Mouse (Mus musculus) G1E (cell line): Measurements from ENCODE around the gene Fbxl8. TPM values are rescaled to one million over a fixed set of nuclear protein-coding genes. Genes with fewer than 3 reads are reported as not detected.
"Not testable (repeated sequence)": the region's sequence is repeated elsewhere in the genome, so short reads cannot be mapped to it uniquely, and the experiment has no call there.

Experiments used
- ATAC-seq: 2 replicates; pipeline ENCODE4 v1.8.0; 2016; ENCODE audit warnings: mild to moderate bottlenecking; ENCODE audit not compliant: insufficient number of reproducible peaks, poor library complexity, low FRiP score, severe bottlenecking; ENCODE audit errors: extremely low read depth
- DNase-seq: peaks from one replicate; pipeline ENCODE4 v3.0.0; 2012; ENCODE audit warnings: low spot score
- H3K27me3 ChIP-seq: 2 replicates; pipeline ENCODE4 v1.6.1; 2012; ENCODE audit warnings: mild to moderate bottlenecking, low read length, inconsistent platforms; ENCODE audit not compliant: insufficient read depth
- H3K36me3 ChIP-seq: replicated peaks from 2 replicates; pipeline ENCODE3; 2012; ENCODE audit warnings: mild to moderate bottlenecking, inconsistent platforms
- H3K4me1 ChIP-seq: 2 replicates; pipeline ENCODE4 v1.6.1; 2012; ENCODE audit warnings: low read depth, low read length, inconsistent platforms, mixed read lengths; ENCODE audit not compliant: insufficient read depth
- H3K4me3 ChIP-seq: 2 replicates; pipeline ENCODE4 v1.5.1; 2012; ENCODE audit warnings: low read depth, mild to moderate bottlenecking, inconsistent platforms, low read length, moderate library complexity, mixed read lengths
- H3K9me3 ChIP-seq: replicated peaks from 2 replicates; pipeline ENCODE4 v1.6.1; 2012; ENCODE audit warnings: inconsistent platforms
- CTCF ChIP-seq: IDR thresholded peaks from 2 replicates; pipeline ENCODE4 v1.5.1; 2012; ENCODE audit warnings: low read depth, low read length, inconsistent platforms, mixed read lengths
- GATA1 ChIP-seq: IDR thresholded peaks from 2 replicates; pipeline ENCODE4 v1.6.1; 2012; ENCODE audit warnings: borderline replicate concordance, low read length, inconsistent platforms, mixed read lengths
- GATA2 ChIP-seq: IDR thresholded peaks from 2 replicates; pipeline ENCODE4 v1.6.1; 2012; ENCODE audit warnings: low read depth, low read length, inconsistent platforms, borderline replicate concordance
- POLR2AphosphoS5 ChIP-seq: IDR thresholded peaks from 2 replicates; pipeline ENCODE4 v1.6.1; 2012; ENCODE audit warnings: low read depth, low read length, inconsistent platforms; ENCODE audit not compliant: insufficient replicate concordance
- TAL1 ChIP-seq: conservative IDR thresholded peaks from 2 replicates; pipeline ENCODE4 v1.6.1; 2012; ENCODE audit warnings: low read depth, low read length, inconsistent platforms, mixed read lengths
- polyA plus RNA-seq: library from polyadenylated mRNA; stranded (reverse); fragments of >175 nt; gene quantifications from 2 replicates; pipeline ENCODE4 v1.2.3, GENCODE M21; 2012
- total RNA-seq, 2 experiments: library from RNA; stranded (forward) in 1 of 2; stranded (reverse) in 1 of 2; fragments of 200-1000 nt in 1 of 2; fragments of >200 nt in 1 of 2; fragmentation: Nextera tagmentation in 1 of 2; gene quantifications; 2 replicates each; pipeline ENCODE4 v1.2.3; 2014 to 2017

Gene Fbxl8
- total and polyA plus RNA-seq, 3 experiments, result 6.0 to 8.9 (median 8.0) TPM

GRCm38 (mm10) chr8:105288958-105289732 is 24.7 kb downstream of the Fbxl8 start:
- Histone ChIP-seq H3K27me3 (peaks cover 15% of the 10 kb centered on the region; the same call in 1 of the 2 replicates), H3K9me3 (no peaks in the 10 kb centered on the region), H3K4me3 (peak overlapping the region; percentile 74), H3K4me1 (peaks cover 36% of the 10 kb centered on the region), H3K36me3 (peaks cover 13% of the 10 kb centered on the region)
- ATAC-seq (peak; percentile 97), DNase-seq (peak; percentile 92)
- TF ChIP-seq CTCF, result no peak
- TF ChIP-seq GATA1, result no peak
- no peak for TF ChIP-seq TAL1
- no peak for TF ChIP-seq GATA2
- TF ChIP-seq POLR2AphosphoS5, result no peak

GRCm38 (mm10) chr8:105289805-105290460 is 25.5 kb downstream of the Fbxl8 start, which contains the start of gene 4931428F04Rik:
Gene 4931428F04Rik, minus strand, starts transcription at chr8:105289864.
- no peaks in the 10 kb centered on the region for H3K9me3 ChIP-seq
- H3K36me3 ChIP-seq, result peaks cover 13% of the 10 kb centered on the region
- DNase-seq (no peak), ATAC-seq (no peak)
- H3K4me1 ChIP-seq, result peaks cover 33% of the 10 kb centered on the region
- peaks cover 12% of the 10 kb centered on the region; the same call in 1 of the 2 replicates for H3K27me3 ChIP-seq
- no peak for TF ChIP-seq GATA2
- no peak for TF ChIP-seq TAL1
- TF ChIP-seq GATA1, result no peak
- no peak for TF ChIP-seq CTCF
- TF ChIP-seq POLR2AphosphoS5, result no peak
- peak within 1 kb of the TSS; percentile 74 for H3K4me3 ChIP-seq

- Histone ChIP-seq H3K4me3 (peak overlapping the region; percentile 74; the same call in 1 of the 2 replicates), H3K9me3 (no peaks in the 10 kb centered on the region), H3K27me3 (peaks cover 6% of the 10 kb centered on the region; the same call in 1 of the 2 replicates), H3K36me3 (peaks cover 11% of the 10 kb centered on the region), H3K4me1 (peaks cover 39% of the 10 kb centered on the region)
- no peak for DNase-seq
- no peak for TF ChIP-seq POLR2AphosphoS5
- peak; percentile 68 for TF ChIP-seq CTCF
- TF ChIP-seq GATA1, result no peak
- no peak for TF ChIP-seq TAL1
- TF ChIP-seq GATA2, result no peak
- no peak for ATAC-seq
Measured at GRCm38 (mm10) chr8:105290554-105291314, 26.3 kb downstream of the Fbxl8 start.

GRCm38 (mm10) chr8:105291364-105291763 is 26.9 kb downstream of the Fbxl8 start:
- Histone ChIP-seq H3K36me3 (peaks cover 11% of the 10 kb centered on the region), H3K4me1 (peaks cover 45% of the 10 kb centered on the region)
- not testable (repeated sequence) for H3K27me3 ChIP-seq, H3K4me3 ChIP-seq, H3K9me3 ChIP-seq, ATAC-seq, DNase-seq

GRCm38 (mm10) chr8:105291802-105292201 is 27.4 kb downstream of the Fbxl8 start:
- peaks cover 46% of the 10 kb centered on the region for H3K4me1 ChIP-seq
- H3K4me3 ChIP-seq, H3K9me3 ChIP-seq, H3K36me3 ChIP-seq, H3K27me3 ChIP-seq, DNase-seq, ATAC-seq: not testable (repeated sequence)

- TF ChIP-seq GATA1 (no peak), POLR2AphosphoS5 (no peak), TAL1 (no peak), CTCF (no peak), GATA2 (no peak)
- no peak for ATAC-seq
- Histone ChIP-seq H3K36me3 (peaks cover 9% of the 10 kb centered on the region), H3K27me3 (no peaks in the 10 kb centered on the region; the same call in 1 of the 2 replicates), H3K4me3 (no peak overlapping the region), H3K4me1 (peaks cover 50% of the 10 kb centered on the region), H3K9me3 (no peaks in the 10 kb centered on the region)
- DNase-seq, result no peak
Measured at GRCm38 (mm10) chr8:105292471-105292870, 28.0 kb downstream of the Fbxl8 start.
